Comparison of ENCODE assay signal across 19 mouse cellular contexts in the genomic region with DNA sequence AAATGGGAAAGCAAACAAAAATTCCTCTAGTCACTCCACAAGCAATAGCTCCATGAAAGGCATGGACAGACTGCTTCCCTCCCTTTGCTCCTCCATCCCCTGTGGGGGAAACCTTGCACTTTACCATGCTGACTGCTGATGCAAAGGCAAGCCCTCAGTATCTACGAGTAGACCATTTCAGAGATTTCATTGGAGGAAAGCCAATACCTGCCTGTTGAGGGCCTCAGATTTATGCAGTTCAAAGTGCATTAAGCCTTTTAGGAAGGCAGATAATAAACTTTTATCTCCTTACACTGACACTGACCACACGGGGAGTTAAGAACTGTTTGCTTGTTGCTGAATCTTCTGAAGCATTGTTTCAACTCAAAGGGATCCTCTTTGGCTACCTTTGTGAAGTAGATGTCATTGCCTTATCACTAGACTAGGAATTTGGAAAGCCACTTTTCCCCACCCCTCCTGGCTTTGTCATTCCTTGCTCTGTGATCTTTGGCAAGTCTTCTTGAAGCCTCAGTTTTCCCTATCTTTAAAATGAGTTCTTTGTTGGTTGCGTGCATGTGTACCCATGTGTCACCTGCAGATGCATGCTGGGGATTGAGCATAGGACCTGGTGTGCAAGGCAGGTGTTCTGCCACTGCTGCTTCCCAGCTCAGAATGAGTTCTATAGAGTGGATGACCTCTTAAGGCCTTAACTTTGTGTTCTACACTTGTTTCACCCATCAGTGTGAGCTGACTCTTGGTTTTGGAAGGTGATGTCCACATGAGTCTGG. TPM values are rescaled to one million over a fixed set of nuclear protein-coding genes. Genes with fewer than 3 reads are reported as not detected.
A peak's percentile ranks its signal among the peaks of the same experiment; 100 is the strongest.
DNase-seq lines count a peak whose midpoint lies in the region; ATAC-seq and TF ChIP-seq lines count a peak whose summit lies in the region.
"Had no signal": no experiment of that assay in that cellular context is flagged by ENCODE, and none has a peak within 500 bp of the region (broad histone marks: within the 10 kb centered on the region; RNA-seq: fewer than 3 reads in every experiment).

No protein-coding gene starts in this region.

- H3K36me3 ChIP-seq in forebrain, embryonic 13.5 days (ENCODE audit: poor library complexity, severe bottlenecking): peaks cover 99% of the 10 kb centered on the region
- H3K36me3 ChIP-seq in forebrain, embryonic 14.5 days (ENCODE audit: control insufficient read depth, insufficient read depth, low read length): peaks cover 93% of the 10 kb centered on the region
- H3K36me3 ChIP-seq in intestine, postnatal 0 days (ENCODE audit: control insufficient read depth, insufficient read depth): peaks cover 75% of the 10 kb centered on the region

- TF ChIP-seq CTCF in layer of hippocampus, adult 2 months (conservative IDR thresholded peaks at IDR 0.05): no peak
- TF ChIP-seq CTCF in intestine, postnatal 0 days (IDR thresholded peaks at IDR 0.05; ENCODE audit: low read depth): no peak

- no peak overlapping the region for H3K4me2 ChIP-seq in forebrain, embryonic 13.5 days
- no peak overlapping the region for H3K4me2 ChIP-seq in forebrain, embryonic 14.5 days (ENCODE audit: low read length)
- no peak overlapping the region for H3K4me2 ChIP-seq in intestine, postnatal 0 days (replicated peaks; ENCODE audit: low read depth)
- H3K4me2 ChIP-seq: embryonic facial prominence, embryonic 12.5 days; heart, embryonic 12.5 days; hindbrain, embryonic 13.5 days had no signal

- no peak overlapping the region for H3K9ac ChIP-seq in forebrain, embryonic 13.5 days
- no peak overlapping the region for H3K9ac ChIP-seq in forebrain, embryonic 14.5 days (ENCODE audit: low read length)
- no peak overlapping the region for H3K9ac ChIP-seq in intestine, postnatal 0 days (ENCODE audit: low read depth, low read length)
- H3K9ac ChIP-seq: embryonic facial prominence, embryonic 12.5 days; forebrain, postnatal 0 days; heart, embryonic 12.5 days; hindbrain, embryonic 13.5 days had no signal

- DNase-seq in forebrain, embryonic 14.5 days (ENCODE audit: low spot score): no peak
- DNase-seq in layer of hippocampus, adult 2 months (ENCODE audit: low spot score in 2 of 2): no peak
- DNase-seq in layer of hippocampus, postnatal 10 days (ENCODE audit: low spot score in 2 of 2): no peak
- DNase-seq in ZHBTc4 (ENCODE audit: low read depth, low spot score): peak; percentile 18
- no peak for DNase-seq in left cerebral cortex, adult 18-20 months (ENCODE audit: low spot score in 2 of 2)
- DNase-seq in adrenal gland, postnatal 36 days: no peak
- DNase-seq: adrenal gland, adult 8-10 months; cerebellum, adult 11-12 months; cerebellum, adult 9-10 months; cerebellum, postnatal 25 days; forebrain, postnatal 0 days; gastrocnemius, postnatal 10 days; heart, postnatal 4 days; kidney, adult 11 months had no signal

- no peak overlapping the region for H3K4me3 ChIP-seq in forebrain, embryonic 13.5 days
- H3K4me3 ChIP-seq in forebrain, embryonic 14.5 days (ENCODE audit: low read depth, low read length): no peak overlapping the region
- H3K4me3 ChIP-seq in layer of hippocampus, adult 2 months: no peak overlapping the region
- no peak overlapping the region for H3K4me3 ChIP-seq in intestine, postnatal 0 days (ENCODE audit: low read depth, low read length)
- H3K4me3 ChIP-seq: embryonic facial prominence, embryonic 12.5 days; heart, embryonic 12.5 days; hindbrain, embryonic 13.5 days had no signal

- H3K27ac ChIP-seq in forebrain, embryonic 13.5 days: 0 out of 2 replicates have a peak overlapping the region, but pooled peaks have one; percentile 15
- H3K27ac ChIP-seq in forebrain, embryonic 14.5 days (ENCODE audit: low read depth, low read length): no peak overlapping the region
- peak overlapping the region; percentile 88 for H3K27ac ChIP-seq in layer of hippocampus, adult 2 months
- H3K27ac ChIP-seq in intestine, postnatal 0 days (ENCODE audit: low read depth, low read length): 0 out of 2 replicates have a peak overlapping the region, but pooled peaks have one; percentile 15
- H3K27ac ChIP-seq: embryonic facial prominence, embryonic 12.5 days had no signal

- no peak for ATAC-seq in forebrain, embryonic 13.5 days
- no peak for ATAC-seq in forebrain, embryonic 14.5 days
- peak; percentile 77 for ATAC-seq in intestine, postnatal 0 days
- ATAC-seq: forebrain, postnatal 0 days had no signal

- H3K9me3 ChIP-seq in forebrain, embryonic 13.5 days (replicated peaks): no peaks in the 10 kb centered on the region
- no peaks in the 10 kb centered on the region for H3K9me3 ChIP-seq in forebrain, embryonic 14.5 days (replicated peaks; ENCODE audit: control insufficient read depth, low read length)
- no peaks in the 10 kb centered on the region for H3K9me3 ChIP-seq in intestine, postnatal 0 days (ENCODE audit: control insufficient read depth)
- H3K9me3 ChIP-seq: embryonic facial prominence, embryonic 12.5 days; heart, embryonic 12.5 days; hindbrain, embryonic 13.5 days had no signal

- 81% methylated on average over 3 of the region's 3 CpGs for WGBS in forebrain, embryonic 13.5 days
- 76% methylated on average over 3 of the region's 3 CpGs for WGBS in forebrain, embryonic 14.5 days
- 41% methylated on average over 3 of the region's 3 CpGs for WGBS in intestine, postnatal 0 days

- H3K4me1 ChIP-seq in forebrain, embryonic 13.5 days: peaks cover 33% of the 10 kb centered on the region
- H3K4me1 ChIP-seq in forebrain, embryonic 14.5 days (ENCODE audit: control insufficient read depth, insufficient read depth, low read length): peaks cover 15% of the 10 kb centered on the region
- 0 out of 2 replicates have a peak, but pooled peaks cover 5% of the 10 kb centered on the region for H3K4me1 ChIP-seq in intestine, postnatal 0 days (replicated peaks; ENCODE audit: control insufficient read depth, insufficient read depth, low read length)
- H3K4me1 ChIP-seq: embryonic facial prominence, embryonic 12.5 days had no signal

- no peaks in the 10 kb centered on the region for H3K27me3 ChIP-seq in forebrain, embryonic 13.5 days
- no peaks in the 10 kb centered on the region for H3K27me3 ChIP-seq in forebrain, embryonic 14.5 days (replicated peaks; ENCODE audit: control insufficient read depth, insufficient read depth, low read length)
- H3K27me3 ChIP-seq in intestine, postnatal 0 days (replicated peaks; ENCODE audit: control insufficient read depth, insufficient read depth, low read length): no peaks in the 10 kb centered on the region
- H3K27me3 ChIP-seq: embryonic facial prominence, embryonic 12.5 days; heart, embryonic 12.5 days; hindbrain, embryonic 13.5 days had no signal

RNA-seq across cellular contexts. Expression of gene Kdm1a, which starts 56.1 kb away (rescaled TPM):
- polyA plus RNA-seq in forebrain, embryonic 13.5 days (2015; fragmentation: Nextera tagmentation; extraction: Ambion mirVana): 83.3 and 88.3 TPM in 2 replicates
- polyA plus RNA-seq in forebrain, embryonic 14.5 days (2014; fragmentation: Nextera tagmentation; extraction: Ambion mirVana): 103 TPM in 2 replicates
- 10 to 100 TPM; 89.0 to 91.6 TPM for total RNA-seq in layer of hippocampus, adult 2 months (2021)
- total RNA-seq in layer of hippocampus, postnatal 10 days (2021): 100 to 1,000 TPM; 129 to 136 TPM
- polyA plus RNA-seq in intestine, postnatal 0 days (2015; fragmentation: Nextera tagmentation; extraction: Ambion mirVana): 16.4 and 16.5 TPM in 2 replicates
- 10 to 100 TPM; 88.7 to 93.5 TPM for total RNA-seq in left cerebral cortex, adult 18-20 months (2021)
- 10 to 100 TPM; 41.8 to 51.0 TPM for total RNA-seq in adrenal gland, postnatal 36 days (2021)
